Mouse (Mus musculus) limb, embryonic 14.5 days (tissue): ENCODE measurements at regions not wholly inside any gene's neighbourhood (a gene's known extent, or its start where the extent isn't known, plus 50 kb on each side); places are given as distances from the start of the nearest gene placed in this dataset.

Experiments used
- ATAC-seq: fragments of 200-750 bp; cut with Nextera tagmentation; 2 replicates; pipeline ENCODE4 v1.8.0; 2017; ENCODE audit warnings: low read depth, moderate number of reproducible peaks, moderate TSS enrichment; ENCODE audit not compliant: low FRiP score
- DNase-seq: peaks from one replicate; pipeline ENCODE4 v3.0.0-alpha.2; 2015; ENCODE audit warnings: low spot score
- H3K27ac ChIP-seq: fragments of 300-500 bp; sonication (generic); replicated peaks from 2 replicates; pipeline ENCODE4 v1.5.1; 2014; ENCODE audit warnings: low read depth, mild to moderate bottlenecking, low read length, moderate library complexity, mixed read lengths
- H3K27me3 ChIP-seq: fragments of 300-500 bp; sonication (generic); 2 replicates; pipeline ENCODE4 v1.6.1; 2014; ENCODE audit warnings: low read length, mixed read lengths; ENCODE audit not compliant: control insufficient read depth, insufficient read depth
- H3K36me3 ChIP-seq: fragments of 300-500 bp; sonication (generic); 2 replicates; pipeline ENCODE4 v1.6.1; 2014; ENCODE audit warnings: mild to moderate bottlenecking, low read length, moderate library complexity, mixed read lengths; ENCODE audit not compliant: control insufficient read depth, insufficient read depth
- H3K4me1 ChIP-seq: fragments of 300-500 bp; sonication (generic); 2 replicates; pipeline ENCODE4 v1.6.1; 2014; ENCODE audit warnings: antibody characterized with exemption, low read length, mixed read lengths; ENCODE audit not compliant: control insufficient read depth, insufficient read depth
- H3K4me2 ChIP-seq: fragments of 300-500 bp; sonication (generic); replicated peaks from 2 replicates; pipeline ENCODE4 v1.6.1; 2014; ENCODE audit warnings: low read depth, mild to moderate bottlenecking, low read length, moderate library complexity; ENCODE audit not compliant: severe bottlenecking
- H3K4me3 ChIP-seq: fragments of 300-500 bp; sonication (generic); replicated peaks from 2 replicates; pipeline ENCODE4 v1.5.1; 2014; ENCODE audit warnings: low read length
- H3K9ac ChIP-seq: fragments of 300-500 bp; sonication (generic); 2 replicates; pipeline ENCODE4 v1.6.1; 2014; ENCODE audit warnings: mild to moderate bottlenecking, low read depth, low read length, moderate library complexity; ENCODE audit not compliant: severe bottlenecking
- H3K9me3 ChIP-seq: fragments of 300-500 bp; sonication (generic); 2 replicates; pipeline ENCODE4 v1.6.1; 2016; ENCODE audit warnings: low read length; ENCODE audit not compliant: control insufficient read depth
- POLR2A ChIP-seq: fragments of 200-500 bp; IDR thresholded peaks from 2 replicates; pipeline ENCODE4 v1.8.0; 2012; ENCODE audit warnings: inconsistent platforms, mild to moderate bottlenecking, moderate library complexity, borderline replicate concordance; ENCODE audit not compliant: insufficient read depth, insufficient read length; ENCODE audit errors: extremely low read depth
- WGBS: fragments of 180-500 bp; shearing (Covaris S2); extraction: QIAGEN DNeasy Blood & Tissue Kit; methylation state at CpG from one replicate; pipeline ENCODE4 v1.1.7; 2014; 5-methylcytosine and 5-hydroxymethylcytosine counted together

- H3K4me1 ChIP-seq: no peaks in the 10 kb centered on the region
- WGBS: 85% methylated on average over 2 of the region's 2 CpGs
- no peak overlapping the region for H3K4me2 ChIP-seq
- no peak overlapping the region for H3K4me3 ChIP-seq
- no peaks in the 10 kb centered on the region for H3K36me3 ChIP-seq
- DNase-seq (no peak), ATAC-seq (no peak)
- H3K9me3 ChIP-seq: no peaks in the 10 kb centered on the region
- H3K27ac ChIP-seq: no peak overlapping the region
- H3K27me3 ChIP-seq: no peaks in the 10 kb centered on the region
- no peak overlapping the region for H3K9ac ChIP-seq
- TF ChIP-seq POLR2A: no peak
Observed at GRCm38 (mm10) chr2:137662216-137662615, 545.8 kb upstream of the Jag1 start.

GRCm38 (mm10) chr2:137660449-137660848 lies 544.0 kb upstream of the Jag1 start:
- no peak overlapping the region for H3K27ac ChIP-seq
- H3K27me3 ChIP-seq: no peaks in the 10 kb centered on the region
- H3K4me3 ChIP-seq: no peak overlapping the region
- H3K9ac ChIP-seq: no peak overlapping the region
- H3K9me3 ChIP-seq: no peaks in the 10 kb centered on the region
- no peaks in the 10 kb centered on the region for H3K36me3 ChIP-seq
- DNase-seq: no peak
- no peaks in the 10 kb centered on the region for H3K4me1 ChIP-seq
- ATAC-seq: no peak
- H3K4me2 ChIP-seq: no peak overlapping the region
- no peak for TF ChIP-seq POLR2A
- WGBS: 80% methylated on average over 1 of the region's 1 CpGs

- H3K27ac ChIP-seq: no peak overlapping the region
- no peak overlapping the region for H3K9ac ChIP-seq
- H3K4me1 ChIP-seq: no peaks in the 10 kb centered on the region
- H3K4me2 ChIP-seq: no peak overlapping the region
- WGBS: 85% methylated on average over 3 of the region's 3 CpGs
- no peaks in the 10 kb centered on the region for H3K36me3 ChIP-seq
- no peak for DNase-seq
- ATAC-seq: no peak
- H3K27me3 ChIP-seq: no peaks in the 10 kb centered on the region
- H3K9me3 ChIP-seq: 0 out of 2 replicates have a peak, but pooled peaks cover 2% of the 10 kb centered on the region
- TF ChIP-seq POLR2A: no peak
- no peak overlapping the region for H3K4me3 ChIP-seq
Observed at GRCm38 (mm10) chr2:137654296-137654695, 537.9 kb upstream of the Jag1 start.

- no peak for DNase-seq
- no peak for TF ChIP-seq POLR2A
- Histone ChIP-seq H3K27ac (no peak overlapping the region), H3K4me1 (no peaks in the 10 kb centered on the region), H3K36me3 (no peaks in the 10 kb centered on the region), H3K9me3 (no peaks in the 10 kb centered on the region), H3K4me2 (no peak overlapping the region), H3K9ac (no peak overlapping the region), H3K27me3 (no peaks in the 10 kb centered on the region), H3K4me3 (no peak overlapping the region)
- no peak for ATAC-seq
- 39% methylated on average over 2 of the region's 2 CpGs for WGBS
Observed at GRCm38 (mm10) chr2:137644160-137644559, 527.7 kb upstream of the Jag1 start.

- WGBS: 45% methylated on average over 10 of the region's 10 CpGs
- Histone ChIP-seq H3K9me3 (no peaks in the 10 kb centered on the region), H3K9ac (no peak overlapping the region), H3K4me2 (no peak overlapping the region), H3K4me1 (no peaks in the 10 kb centered on the region), H3K27me3 (no peaks in the 10 kb centered on the region), H3K27ac (no peak overlapping the region), H3K4me3 (no peak overlapping the region), H3K36me3 (no peaks in the 10 kb centered on the region)
- DNase-seq (no peak), ATAC-seq (no peak)
- TF ChIP-seq POLR2A: no peak
Observed at GRCm38 (mm10) chr2:137643269-137644055, 527.0 kb upstream of the Jag1 start.
